Mouse (Mus musculus) left cerebral cortex, adult 2 months (tissue): ENCODE results near the gene Tppp2. TPM values are rescaled to one million over a fixed set of nuclear protein-coding genes. Genes with fewer than 3 reads are reported as not detected.

Source experiments
- DNase-seq, 2 experiments: peaks; one replicate each; pipeline ENCODE4 v3.0.0; 2021 to 2022; ENCODE audit warnings: low spot score in 2 of 2, mixed read lengths in 1 of 2; ENCODE audit errors: extremely low spot score in 1 of 2
- H3K27ac ChIP-seq: fragments of 200-600 bp; 2 replicates; pipeline ENCODE4 v1.8.1; 2022
- H3K4me3 ChIP-seq: fragments of 200-600 bp; 2 replicates; pipeline ENCODE4 v1.8.1; 2022
- CTCF ChIP-seq: fragments of 200-600 bp; IDR thresholded peaks from 2 replicates; pipeline ENCODE4 v1.8.1; 2022; ENCODE audit warnings: antibody characterized with exemption, mild to moderate bottlenecking, moderate library complexity
- intact Hi-C: fragments of 180-260 bp; cut with DNase I; formaldehyde crosslinking; loops from one replicate; pipeline ENCODE4 v1.15.1; 2025
- long read RNA-seq, 2 experiments: library from polyadenylated mRNA; stranded (forward); transcript quantifications; one replicate each; pipeline ENCODE4 v2.0.0; 2021; ENCODE audit warnings: borderline mapping rate in 2 of 2
- total RNA-seq, 2 experiments: library from RNA; stranded (reverse); gene quantifications; 2 replicates each; pipeline ENCODE4 v1.2.3; 2021

Gene Tppp2
- not detected for total RNA-seq
- long read RNA-seq, experiment 1, result 0 reads
- long read RNA-seq, experiment 2, result 0 reads

DNA sequence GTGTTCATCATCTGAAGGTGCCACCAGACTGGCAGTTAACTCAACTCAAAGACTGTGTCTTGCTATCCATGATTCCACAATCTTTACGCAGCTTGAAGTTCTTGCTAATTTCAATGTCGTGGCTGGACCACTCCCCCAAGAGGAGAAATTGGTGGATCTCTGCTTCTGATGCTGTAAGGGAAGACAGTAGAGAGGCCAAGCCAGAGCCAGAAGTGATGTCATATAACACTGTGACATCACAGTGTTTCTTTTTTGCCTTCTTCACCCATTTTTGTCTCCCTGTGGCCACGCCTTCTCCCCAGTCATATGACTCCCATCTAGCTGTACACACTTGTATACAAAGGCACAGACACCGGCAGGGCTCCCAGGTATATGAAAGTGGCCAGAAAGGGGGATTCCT lies at the start of gene Tppp2:
Gene Tppp2 (plus strand): TSS at position 301 of the 400 bp plus-strand sequence.
- no peak for DNase-seq
- intact Hi-C loops, result no loop called here
- no peak within 1 kb of the TSS for H3K4me3 ChIP-seq
- no peak for TF ChIP-seq CTCF
- H3K27ac ChIP-seq, result no peak within 1 kb of the TSS

- no peak overlapping the region for H3K4me3 ChIP-seq
- intact Hi-C loops, result no loop called here
- no peak for TF ChIP-seq CTCF
- no peak for DNase-seq
- H3K27ac ChIP-seq, result no peak overlapping the region
These were observed 47.5 kb upstream of the Tppp2 start for GRCm38 (mm10) chr14:51870756-51871155.

- H3K4me3 ChIP-seq, result no peak overlapping the region
- TF ChIP-seq CTCF, result no peak
- DNase-seq, result no peak
- no peak overlapping the region for H3K27ac ChIP-seq
- intact Hi-C loops, result no loop called here
These were observed 46.5 kb upstream of the Tppp2 start for GRCm38 (mm10) chr14:51871741-51872140.

DNA sequence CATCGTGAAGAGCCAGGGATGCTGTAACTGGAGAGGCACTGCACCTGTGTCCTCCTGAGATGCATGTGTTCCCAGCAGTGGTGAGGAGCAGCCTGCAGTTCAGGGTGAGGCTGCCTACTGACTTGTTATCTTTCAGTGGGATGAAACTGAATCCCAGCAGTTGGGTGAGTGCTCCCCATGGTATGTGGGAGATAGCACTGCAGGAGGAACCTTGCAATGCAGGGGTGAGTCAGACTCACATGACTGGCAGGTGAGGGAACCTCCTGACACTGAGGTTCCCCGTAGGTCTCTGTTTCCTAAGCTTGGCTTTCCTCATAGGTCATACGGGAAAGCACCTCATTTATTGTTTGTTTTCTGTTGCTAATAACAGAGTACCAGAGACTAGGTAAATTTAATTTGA lies 40.7 kb upstream of the Tppp2 start:
- no peak for TF ChIP-seq CTCF
- Histone ChIP-seq H3K4me3 (no peak overlapping the region), H3K27ac (no peak overlapping the region)
- DNase-seq, result no peak
- intact Hi-C loops, result no loop called here

DNA sequence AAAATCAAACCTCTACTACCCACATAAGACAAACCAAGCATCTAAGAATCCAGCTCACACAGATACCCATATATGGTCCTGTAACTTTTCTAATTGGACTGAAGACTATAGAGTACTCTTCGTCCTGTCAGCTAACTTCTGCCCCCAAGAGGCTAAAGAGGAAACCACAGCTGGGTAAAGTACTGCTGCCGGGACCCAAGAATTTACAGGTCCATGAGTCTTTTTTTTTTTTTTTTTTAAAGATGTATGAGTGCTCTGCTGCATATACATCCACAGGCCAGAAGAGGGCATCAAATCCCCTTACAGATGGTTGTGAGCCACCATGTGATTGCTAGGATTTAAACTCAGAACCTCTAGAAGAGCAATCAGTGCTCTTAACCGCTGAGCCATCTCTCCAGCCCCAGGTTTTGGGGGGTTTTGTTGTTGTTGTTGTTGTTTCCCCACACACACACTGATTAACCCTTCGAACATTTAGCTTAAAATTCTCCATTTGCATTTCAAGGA lies 34.6 kb upstream of the Tppp2 start:
- Histone ChIP-seq H3K4me3 (peak overlapping the region; percentile 90), H3K27ac (no peak overlapping the region)
- peak; percentile 54 to 64 for DNase-seq
- peak; percentile 72 for TF ChIP-seq CTCF
- intact Hi-C loops, result loop anchor here (1.0 to 10.0 kb wide), 3 partner anchors 47 to 421 kb away; partner anchors contain the start of genes Mettl3 and Zfp219

- no peak for DNase-seq
- intact Hi-C loops, result loop anchor here (1.0 to 10.0 kb wide), 3 partner anchors 46 to 421 kb away; partner anchors contain the start of genes Mettl3 and Zfp219
- H3K27ac ChIP-seq, result no peak overlapping the region
These were observed 34.1 kb upstream of the Tppp2 start for GRCm38 (mm10) chr14:51884031-51884544.

DNA sequence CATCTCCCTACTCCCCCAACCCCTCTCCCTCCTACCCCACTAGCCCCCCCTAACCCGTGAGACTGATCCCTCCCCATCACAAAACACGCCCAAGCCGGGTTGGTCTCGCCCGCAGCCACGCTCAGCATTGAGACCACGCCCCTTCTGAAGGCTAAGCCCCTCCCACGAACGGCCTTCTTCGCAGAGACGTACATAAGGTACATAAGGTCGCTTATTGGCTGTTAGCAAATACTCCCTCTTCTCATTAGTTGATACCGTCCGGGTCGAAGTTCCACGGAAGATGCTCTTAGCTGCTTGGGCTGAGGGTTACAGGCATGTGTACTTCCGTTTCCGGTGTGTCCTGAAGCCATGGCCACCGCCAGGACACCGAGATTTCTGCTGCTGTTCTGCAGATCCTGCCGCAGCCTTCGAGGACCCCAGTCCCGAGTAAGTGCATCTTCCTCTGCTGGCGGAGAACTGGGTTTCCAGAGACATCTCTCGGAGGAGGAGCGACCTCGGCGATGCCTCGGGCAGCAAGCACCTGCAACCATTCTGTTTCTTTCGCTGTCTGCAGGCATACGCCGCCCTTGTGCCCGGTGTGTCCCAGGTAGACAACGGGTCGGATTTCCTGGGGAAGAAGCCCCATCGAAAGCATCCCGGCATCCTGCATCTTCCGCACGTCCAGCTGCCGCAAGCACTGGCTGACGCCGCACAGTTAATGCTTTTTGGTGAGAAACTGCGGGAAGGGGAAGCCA lies 33.5 kb upstream of the Tppp2 start, which contains the start of gene Mettl17:
Gene Mettl17 (plus strand): TSS at position 245 of the 734 bp plus-strand sequence.
- TF ChIP-seq CTCF, result peak; percentile 11
- intact Hi-C loops, result loop anchor here (1.0 to 10.0 kb wide), 3 partner anchors 46 to 420 kb away; partner anchors contain the start of genes Mettl3 and Zfp219
- Histone ChIP-seq H3K4me3 (peak within 1 kb of the TSS; percentile 90), H3K27ac (peak within 1 kb of the TSS; percentile 82)
- DNase-seq, result peak; percentile 88

More at GRCm38 (mm10) chr14:51884031-51884544, 34.1 kb upstream of the Tppp2 start:
- peak overlapping the region; percentile 90 for H3K4me3 ChIP-seq
- no peak for TF ChIP-seq CTCF

GRCm38 (mm10) chr14:51886051-51886450 lies 32.2 kb upstream of the Tppp2 start:
- no peak overlapping the region for H3K27ac ChIP-seq
- no peak overlapping the region for H3K4me3 ChIP-seq
- DNase-seq, result no peak
- intact Hi-C loops, result loop anchor here (10.0 kb wide), 1 partner anchor 419 kb away; the partner anchor contains the start of gene Mettl3
- no peak for TF ChIP-seq CTCF

DNA sequence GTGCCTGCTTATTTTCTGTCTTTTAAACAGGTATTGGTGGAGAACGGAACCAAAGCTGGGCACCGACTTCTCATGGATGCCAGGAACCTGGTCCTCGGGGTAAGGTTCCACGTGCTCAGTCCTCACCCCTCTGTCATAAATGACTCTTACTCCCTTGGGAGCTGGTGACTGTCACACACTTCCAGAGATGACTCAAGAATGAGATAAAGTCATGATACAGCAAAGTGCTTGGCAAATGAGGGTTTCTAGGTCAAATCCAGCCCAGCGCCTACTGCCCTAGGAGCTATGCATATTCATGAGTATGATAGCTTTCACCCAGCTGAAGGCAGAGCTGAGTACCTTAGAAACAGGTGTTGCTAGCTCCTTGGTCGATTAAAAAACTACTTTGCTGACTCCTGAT lies 28.4 kb upstream of the Tppp2 start:
- no peak overlapping the region for H3K4me3 ChIP-seq
- intact Hi-C loops, result loop anchor here (10.0 kb wide), 1 partner anchor 415 kb away; the partner anchor contains the start of gene Mettl3
- no peak overlapping the region for H3K27ac ChIP-seq
- DNase-seq, result no peak
- no peak for TF ChIP-seq CTCF

- intact Hi-C loops, result no loop called here
- Histone ChIP-seq H3K4me3 (no peak within 1 kb of the TSS), H3K27ac (no peak within 1 kb of the TSS)
- no peak for TF ChIP-seq CTCF
- DNase-seq, result no peak
These were observed 25.9 kb upstream of the Tppp2 start, which contains the start of gene Slc39a2 for GRCm38 (mm10) chr14:51892191-51892939. Gene Slc39a2 (plus strand): TSS chr14:51892889.

DNA sequence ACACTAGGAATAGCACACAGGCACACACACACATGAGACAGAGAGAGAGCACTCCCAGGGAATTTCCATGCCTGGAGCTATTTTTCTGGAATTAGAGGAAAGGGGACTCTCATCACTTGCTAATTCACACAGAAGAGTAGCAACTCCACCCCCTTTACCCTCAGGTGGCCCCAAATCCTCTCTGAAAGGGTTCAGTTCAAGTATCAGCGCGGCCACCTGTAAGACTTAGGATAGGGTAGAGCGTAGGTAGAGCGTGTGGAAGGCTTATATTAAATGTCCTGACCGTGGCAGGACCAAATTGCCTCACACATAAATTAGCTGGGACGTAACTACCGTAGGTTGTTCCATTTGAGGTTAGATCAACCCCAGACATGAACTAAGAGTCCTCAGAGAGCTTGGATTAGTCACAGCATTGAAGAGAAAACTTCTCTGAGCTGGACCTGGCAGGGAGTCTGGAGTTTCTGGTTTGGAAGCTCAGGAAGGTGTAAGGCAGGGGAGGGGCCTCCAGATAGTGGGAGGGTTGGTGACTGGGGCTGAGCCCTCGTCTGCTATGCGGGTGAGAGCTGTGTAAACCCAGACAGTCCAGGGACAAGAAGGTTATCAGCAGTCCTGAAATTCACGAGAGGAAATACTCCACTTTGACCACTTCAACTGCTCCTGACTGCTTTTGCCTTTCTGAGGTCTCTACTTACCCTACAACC lies 25.0 kb upstream of the Tppp2 start:
- intact Hi-C loops, result no loop called here
- no peak overlapping the region for H3K27ac ChIP-seq
- no peak overlapping the region for H3K4me3 ChIP-seq
- TF ChIP-seq CTCF, result no peak
- no peak for DNase-seq
